Mouse (Mus musculus): Measurements from ENCODE around the gene Zfp276.

- TF ChIP-seq EP300 (IDR thresholded peaks at IDR 0.05; ENCODE audit: low read depth): no peak
- TF ChIP-seq CTCF (IDR thresholded peaks at IDR 0.05; ENCODE audit: low read depth): no peak
Observed at GRCm38 (mm10) chr8:123287362-123287761, 33.4 kb downstream of the Zfp276 start.

Data from liver, postnatal 0 days (tissue).